Mouse (Mus musculus) hematopoietic stem cell, adult 5-6 weeks (primary cell): ENCODE measurements at regions not wholly inside any gene's neighbourhood (a gene's known extent, or its start where the extent isn't known, plus 50 kb on each side); places are given as distances from the start of the nearest gene placed in this dataset.
A peak's percentile ranks its signal among the peaks of the same experiment; 100 is the strongest.

ENCODE experiments used
- ATAC-seq, 2 experiments: fragments of 125-278 bp in 1 of 2; replicated peaks in 1 of 2; 2 replicates each; pipeline ENCODE4 v1.8.0; 2016 to 2017; ENCODE audit warnings: inconsistent platforms in 2 of 2, mild to moderate bottlenecking in 2 of 2, moderate number of reproducible peaks in 2 of 2, low read depth in 1 of 2, moderate TSS enrichment in 1 of 2; ENCODE audit not compliant: low FRiP score in 2 of 2, poor library complexity in 2 of 2, severe bottlenecking in 2 of 2, insufficient read depth in 1 of 2, low TSS enrichment in 1 of 2

- ATAC-seq, result no peak
Observed at GRCm38 (mm10) chr2:46283929-46284598, 1166.9 kb upstream of the Zeb2 start.

- no peak for ATAC-seq
Observed at GRCm38 (mm10) chr2:46280822-46281221, 1163.6 kb upstream of the Zeb2 start.

DNA sequence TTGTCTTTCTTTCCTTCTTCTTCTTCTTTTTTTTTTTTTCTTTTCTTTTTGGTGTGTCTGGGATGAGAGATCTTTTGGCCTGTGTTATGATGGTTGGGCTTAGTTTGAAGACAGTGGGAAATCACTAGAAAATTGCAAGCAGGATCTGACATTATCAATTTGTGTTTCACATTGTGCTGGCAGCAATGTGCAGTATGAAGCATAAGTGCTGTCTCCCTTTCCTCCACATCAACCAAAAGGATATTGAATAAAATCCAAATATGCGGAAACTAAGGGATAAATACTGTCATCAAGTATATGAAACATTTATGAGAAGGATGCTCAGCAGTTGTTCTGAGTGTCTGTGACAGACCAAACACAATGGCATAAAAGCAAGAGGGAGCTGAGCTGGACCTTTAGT lies 1144.4 kb upstream of the Zeb2 start:
- ATAC-seq, result no peak

DNA sequence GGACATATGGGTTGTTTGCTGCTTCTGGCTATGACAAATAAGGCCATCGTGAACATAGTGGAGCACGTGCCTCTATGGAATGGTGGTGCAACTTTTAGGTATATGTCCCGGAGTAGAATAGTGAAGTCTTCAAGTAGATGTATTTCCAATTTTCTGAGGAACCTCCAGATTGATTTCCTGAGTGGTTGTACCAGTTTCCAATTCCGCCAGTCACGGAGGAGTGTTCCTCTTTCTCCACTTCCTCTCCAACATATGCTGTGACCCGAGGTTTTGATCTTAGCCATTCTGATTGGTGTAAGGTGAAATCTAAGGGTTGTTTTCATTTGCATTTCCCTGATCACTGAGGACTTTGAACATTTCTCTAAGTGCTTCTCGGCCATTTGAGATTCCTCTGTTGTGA lies 1134.4 kb upstream of the Zeb2 start:
- ATAC-seq, result no peak

- peak; percentile 67 to 77 for ATAC-seq
Observed at GRCm38 (mm10) chr2:46245717-46246116, 1128.5 kb upstream of the Zeb2 start.

- no peak for ATAC-seq
Observed at GRCm38 (mm10) chr2:46244697-46245096, 1127.5 kb upstream of the Zeb2 start.

DNA sequence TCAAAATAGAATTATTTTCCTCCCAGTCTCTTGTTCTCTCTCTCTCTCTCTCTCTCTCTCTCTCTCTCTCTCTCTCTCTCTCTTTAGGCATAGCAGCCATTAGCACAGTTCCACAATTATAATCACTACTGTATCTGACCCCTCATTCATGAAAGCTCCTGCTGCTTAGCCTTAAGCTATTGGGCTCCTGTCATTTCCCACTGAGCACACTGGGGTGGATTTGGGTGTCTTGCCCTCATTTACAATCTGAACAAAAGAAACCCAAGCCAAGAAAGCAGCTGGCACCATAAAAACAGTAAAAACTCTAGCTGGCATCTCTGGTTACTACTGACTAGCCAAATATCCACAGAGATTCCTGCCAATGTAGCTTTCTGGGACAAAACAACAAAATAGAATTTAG lies 1125.6 kb upstream of the Zeb2 start:
- no peak for ATAC-seq

- ATAC-seq, result no peak
Observed at GRCm38 (mm10) chr2:46239874-46240273, 1122.7 kb upstream of the Zeb2 start.

- no peak for ATAC-seq
Observed at GRCm38 (mm10) chr2:46230791-46231450, 1113.7 kb upstream of the Zeb2 start.

DNA sequence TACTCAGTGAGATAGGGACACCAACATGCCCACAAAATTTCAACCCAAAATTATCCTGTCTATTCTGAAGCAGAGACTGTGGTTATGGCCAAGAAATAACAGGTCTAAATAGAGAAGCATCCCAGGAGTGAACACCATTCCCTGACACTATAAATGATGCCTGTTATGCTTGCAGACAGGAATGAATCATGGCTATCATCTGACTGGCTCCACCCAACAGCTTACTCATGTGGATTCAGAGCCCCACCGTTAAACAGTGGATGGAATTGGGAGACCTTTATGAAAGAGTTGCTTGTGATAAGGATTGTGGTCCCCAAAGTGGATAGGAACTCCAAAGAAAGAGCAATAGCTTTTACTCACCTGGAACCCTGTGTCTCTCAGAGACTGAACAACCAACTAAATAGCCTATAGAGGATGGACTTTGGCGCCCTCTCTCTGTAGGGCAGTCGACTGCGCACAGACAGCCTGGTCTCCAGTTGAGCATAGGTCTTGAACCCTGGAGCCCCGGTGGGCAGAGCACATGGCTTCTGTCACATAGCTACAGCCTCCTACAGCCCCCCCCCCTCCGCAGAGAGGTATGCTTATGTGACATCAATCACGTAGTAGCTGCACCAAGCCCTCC lies 1101.3 kb upstream of the Zeb2 start:
- peak in 1 of 2 experiments; percentile 56; a peak in 1 of 4 replicates for ATAC-seq

- ATAC-seq, result no peak
Observed at GRCm38 (mm10) chr2:46199341-46199740, 1082.1 kb upstream of the Zeb2 start.

DNA sequence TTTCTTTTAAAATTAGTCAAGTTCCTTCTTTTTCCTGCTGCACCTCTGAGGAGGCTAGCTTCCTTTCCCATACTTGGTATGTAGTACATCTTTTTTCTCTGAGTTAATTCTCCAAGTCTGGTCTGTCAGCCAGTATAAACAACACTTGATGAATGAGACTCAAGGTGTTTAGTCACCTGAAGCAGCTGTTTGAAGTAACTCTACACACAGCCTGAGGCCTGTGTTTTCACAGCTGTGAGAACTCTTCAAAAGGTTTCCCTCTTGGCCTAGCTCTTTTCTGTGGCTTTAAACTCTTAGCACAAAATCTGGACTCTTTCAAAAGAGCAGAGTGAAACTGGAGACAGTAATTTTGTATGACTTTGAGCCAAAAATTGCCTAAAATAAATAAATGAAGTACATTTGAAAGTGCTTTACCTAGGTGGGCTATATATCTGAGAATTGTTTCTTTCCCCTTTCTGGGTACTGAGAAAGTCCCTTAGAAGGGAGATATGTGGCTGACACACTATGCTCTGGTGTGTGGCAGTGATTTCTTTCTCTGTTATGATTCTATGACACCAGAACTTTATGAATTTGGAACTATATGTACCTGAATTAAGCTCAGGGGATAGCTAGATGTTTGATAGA lies 1070.2 kb upstream of the Zeb2 start:
- ATAC-seq, result no peak

DNA sequence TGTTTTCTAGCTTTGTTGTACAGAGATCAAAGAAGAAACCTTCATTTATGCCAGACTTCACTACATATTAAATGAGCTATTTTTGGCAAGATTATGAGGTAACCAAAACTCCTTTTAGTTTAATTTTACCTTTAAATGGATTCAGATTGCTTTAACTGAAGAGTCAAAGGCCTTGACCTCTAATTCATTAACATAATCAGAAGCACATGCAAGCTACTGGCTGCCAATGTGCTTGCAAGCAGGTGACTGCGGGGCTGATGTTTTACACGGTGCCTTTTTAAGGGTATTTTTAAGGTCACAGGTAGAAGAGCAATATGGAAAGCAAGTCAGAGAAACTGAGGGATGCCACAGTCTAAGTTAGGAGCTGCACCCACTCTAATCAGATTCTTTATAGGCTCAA lies 1066.0 kb upstream of the Zeb2 start:
- ATAC-seq, result no peak

DNA sequence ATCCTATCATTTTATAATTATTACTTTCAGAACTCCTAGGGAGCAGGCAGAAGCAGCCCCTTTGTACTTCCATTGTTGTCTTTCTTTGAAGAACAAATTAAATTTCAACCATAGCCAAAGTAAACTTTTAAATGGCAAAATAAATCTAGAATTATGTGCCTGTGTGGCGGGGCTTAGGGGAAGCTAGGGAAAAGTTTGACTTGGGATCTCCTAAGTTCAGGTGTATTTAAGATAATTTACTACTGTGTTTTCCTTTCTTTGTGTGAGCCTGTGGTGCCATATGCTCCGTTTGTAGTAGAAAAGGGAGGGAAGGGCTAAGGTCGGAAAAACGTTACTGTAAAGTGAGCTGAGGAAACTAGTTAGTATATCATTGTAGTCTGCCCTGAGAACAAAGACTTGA lies 1062.5 kb upstream of the Zeb2 start:
- ATAC-seq, result no peak

DNA sequence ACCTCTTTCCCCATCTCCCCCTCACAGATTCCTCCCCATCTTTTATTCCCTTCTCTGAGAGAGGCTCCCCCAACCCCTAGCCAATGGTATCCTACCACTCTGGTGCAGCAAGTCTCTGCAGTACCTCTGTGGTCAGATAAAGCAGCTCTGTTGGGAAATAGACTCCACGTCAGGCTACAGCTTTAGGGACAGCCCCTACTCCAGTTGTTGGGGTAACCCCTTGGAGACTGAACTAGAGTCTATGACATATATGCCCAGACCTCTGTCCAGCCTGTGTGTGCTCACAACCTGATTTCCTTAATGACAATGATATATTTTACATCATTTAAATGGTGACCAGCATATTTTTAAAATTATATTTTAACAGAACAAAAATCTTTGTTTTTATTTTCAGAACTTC lies 1051.3 kb upstream of the Zeb2 start:
- ATAC-seq, result no peak

DNA sequence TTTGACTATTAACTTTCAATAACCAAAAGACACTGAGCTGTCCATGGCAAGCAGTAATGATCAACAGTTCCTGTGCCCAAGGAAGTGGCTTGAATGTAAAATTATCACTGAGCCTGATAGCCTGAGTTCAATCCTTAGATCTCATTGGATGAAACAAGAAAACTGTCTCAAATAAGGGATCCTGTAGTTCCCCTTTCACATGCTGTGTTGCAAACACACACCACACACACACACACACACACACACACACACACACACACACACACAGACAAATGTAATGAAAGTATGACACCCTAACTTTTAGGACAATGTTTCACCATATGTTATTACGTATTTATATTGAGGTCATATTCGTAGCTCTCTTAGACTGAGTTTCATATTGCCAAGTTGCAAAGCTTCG lies 1032.7 kb upstream of the Zeb2 start:
- no peak for ATAC-seq

GRCm38 (mm10) chr2:46119871-46120270 lies 1002.7 kb upstream of the Zeb2 start:
- ATAC-seq, result peak; percentile 45 to 53; a peak in 3 of 4 replicates

- ATAC-seq, result no peak
Observed at GRCm38 (mm10) chr2:46106991-46107390, 989.8 kb upstream of the Zeb2 start.
